In genomic region chr19:18909641-18910040, GRCm38 (mm10) we compare ENCODE assay signal across 15 mouse cellular contexts.
"Had no signal": no experiment of that assay in that cellular context is flagged by ENCODE, and none has a peak within 500 bp of the region (broad histone marks: within the 10 kb centered on the region; RNA-seq: fewer than 3 reads in every experiment).

No protein-coding gene starts in this region.

- H3K27me3 ChIP-seq: liver, embryonic 13.5 days; lung, embryonic 15.5 days; megakaryocyte, embryonic 14.5 days had no signal

- DNase-seq: kidney, adult 9 months; kidney, postnatal 36 days; layer of hippocampus, adult 9-11 months; liver; liver, embryonic 13.5 days; liver, postnatal 0 days; lung, postnatal 14 days; thymus, postnatal 4 days had no signal

- H3K9me3 ChIP-seq: limb, embryonic 12.5 days; liver, embryonic 13.5 days; lung, embryonic 15.5 days; megakaryocyte, embryonic 14.5 days had no signal

- H3K27ac ChIP-seq: kidney, postnatal 0 days; limb, embryonic 12.5 days; liver, embryonic 13.5 days; lung, embryonic 15.5 days; macrophage; stomach, postnatal 0 days had no signal

- H3K4me2 ChIP-seq: limb, embryonic 12.5 days; liver, embryonic 13.5 days; lung, embryonic 15.5 days; midbrain, embryonic 11.5 days had no signal

- H3K9ac ChIP-seq: limb, embryonic 12.5 days; liver, embryonic 13.5 days; liver, postnatal 0 days; lung, embryonic 15.5 days had no signal

- ATAC-seq: liver, postnatal 0 days had no signal

- H3K36me3 ChIP-seq: limb, embryonic 12.5 days; liver, embryonic 13.5 days; lung, embryonic 15.5 days had no signal

- H3K4me1 ChIP-seq: limb, embryonic 12.5 days; liver, embryonic 13.5 days; lung, embryonic 15.5 days; megakaryocyte, embryonic 14.5 days had no signal

- H3K4me3 ChIP-seq: limb, embryonic 12.5 days; liver, embryonic 13.5 days; lung, embryonic 15.5 days; megakaryocyte, embryonic 14.5 days had no signal
